Mouse (Mus musculus): ENCODE results near the gene Khdc1b. TPM values are rescaled to one million over a fixed set of nuclear protein-coding genes. Genes with fewer than 3 reads are reported as not detected.

Gene Khdc1b
- polyA plus RNA-seq, 1 experiment from 2014 or later: not detected

Other genes with a start within 250 kb of the Khdc1b start
- gene Tmem14a, start 165.0 kb upstream of the Khdc1b start, polyA plus RNA-seq (2014; fragmentation: Nextera tagmentation; extraction: Ambion mirVana): 11.3 and 11.9 TPM in 2 replicates
- gene Gsta3, start 143.0 kb upstream of the Khdc1b start, polyA plus RNA-seq (2014; fragmentation: Nextera tagmentation; extraction: Ambion mirVana): 0.31 and 0.48 TPM in 2 replicates
- not detected in 2 replicates for gene Khdc1a, start 33.9 kb upstream of the Khdc1b start, polyA plus RNA-seq (2014; fragmentation: Nextera tagmentation; extraction: Ambion mirVana)
- not detected in 2 replicates for gene Khdc1c, start 15.2 kb upstream of the Khdc1b start, polyA plus RNA-seq (2014; fragmentation: Nextera tagmentation; extraction: Ambion mirVana)

Measured in neural tube, embryonic 11.5 days (tissue).